Mouse (Mus musculus): Measurements from ENCODE around the gene Cep131. TPM values are rescaled to one million over a fixed set of nuclear protein-coding genes. Genes with fewer than 3 reads are reported as not detected.

Cep131 gene
- total and polyA plus RNA-seq, 2 experiments = 1.9 to 2.3 TPM

- H3K27ac ChIP-seq (replicated peaks; ENCODE audit: insufficient read depth, low read depth, low read length) = no peak overlapping the region
- H3K36me3 ChIP-seq (ENCODE audit: control insufficient read depth, insufficient read depth, low read length) = no peaks in the 10 kb centered on the region
- no peaks in the 10 kb centered on the region for H3K27me3 ChIP-seq (ENCODE audit: control insufficient read depth, insufficient read depth, low read length)
- no peaks in the 10 kb centered on the region for H3K79me2 ChIP-seq (ENCODE audit: control insufficient read depth, insufficient read depth, low read length)
- no peak for TF ChIP-seq CTCF (IDR thresholded peaks at IDR 0.05; ENCODE audit: low read depth, low read length)
- no peak for TF ChIP-seq POLR2A (IDR thresholded peaks at IDR 0.05; ENCODE audit: extremely low read depth, insufficient read depth, low read length)
- no peak overlapping the region for H3K9ac ChIP-seq (ENCODE audit: low read depth, low read length)
- H3K4me1 ChIP-seq (ENCODE audit: control insufficient read depth, insufficient read depth, low read length) = peaks cover 6% of the 10 kb centered on the region
- no peak for DNase-seq (ENCODE audit: extremely low read depth, low read depth, low spot score)
- H3K4me3 ChIP-seq (ENCODE audit: insufficient read depth, low read depth, low read length) = no peak overlapping the region
- 90% methylated on average over 4 of the region's 4 CpGs for WGBS
Observed at GRCm38 (mm10) chr11:120090661-120091060, 4.0 kb upstream of the Cep131 start.

- no peaks in the 10 kb centered on the region for H3K27me3 ChIP-seq (ENCODE audit: control insufficient read depth, insufficient read depth, low read length)
- H3K9ac ChIP-seq (ENCODE audit: low read depth, low read length) = peak overlapping the region; percentile 93
- peak; percentile 18 for DNase-seq (ENCODE audit: extremely low read depth, low read depth, low spot score)
- H3K36me3 ChIP-seq (ENCODE audit: control insufficient read depth, insufficient read depth, low read length) = no peaks in the 10 kb centered on the region
- H3K79me2 ChIP-seq (ENCODE audit: control insufficient read depth, insufficient read depth, low read length) = no peaks in the 10 kb centered on the region
- TF ChIP-seq POLR2A (IDR thresholded peaks at IDR 0.05; ENCODE audit: extremely low read depth, insufficient read depth, low read length) (no peak), CTCF (IDR thresholded peaks at IDR 0.05; ENCODE audit: low read depth, low read length) (no peak)
- H3K4me3 ChIP-seq (ENCODE audit: insufficient read depth, low read depth, low read length) = peak overlapping the region; percentile 87
- peaks cover 6% of the 10 kb centered on the region for H3K4me1 ChIP-seq (ENCODE audit: control insufficient read depth, insufficient read depth, low read length)
- WGBS = 1% methylated on average over 25 of the region's 25 CpGs
- no peak overlapping the region for H3K27ac ChIP-seq (replicated peaks; ENCODE audit: insufficient read depth, low read depth, low read length)
Observed at GRCm38 (mm10) chr11:120085891-120086627, 568 bp downstream of the Cep131 start.

DNA sequence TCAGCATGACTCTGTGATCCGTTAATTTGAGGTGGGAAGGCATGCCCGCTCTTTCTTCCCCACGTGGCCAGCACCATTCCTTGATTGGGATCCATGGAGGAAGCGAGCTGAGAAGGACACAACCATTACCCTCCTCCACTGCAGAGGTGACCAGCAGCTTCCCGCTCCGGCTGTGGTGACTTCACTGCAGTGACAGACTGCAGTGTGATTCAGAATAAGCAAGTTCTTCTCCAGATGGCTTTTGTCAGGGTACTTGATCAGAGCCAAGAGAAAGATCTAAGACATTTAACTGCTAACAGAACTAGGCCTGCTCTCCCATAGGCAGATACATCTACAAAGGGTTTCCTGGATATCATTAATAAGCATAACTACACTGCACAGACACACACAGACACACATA, 6.3 kb downstream of the Cep131 start:
- Histone ChIP-seq H3K27me3 (ENCODE audit: control insufficient read depth, insufficient read depth, low read length) (no peaks in the 10 kb centered on the region), H3K79me2 (ENCODE audit: control insufficient read depth, insufficient read depth, low read length) (no peaks in the 10 kb centered on the region), H3K4me1 (ENCODE audit: control insufficient read depth, insufficient read depth, low read length) (no peaks in the 10 kb centered on the region), H3K4me3 (ENCODE audit: insufficient read depth, low read depth, low read length) (no peak overlapping the region), H3K36me3 (ENCODE audit: control insufficient read depth, insufficient read depth, low read length) (no peaks in the 10 kb centered on the region; the same call in 1 of the 2 replicates), H3K9ac (ENCODE audit: low read depth, low read length) (no peak overlapping the region), H3K27ac (replicated peaks; ENCODE audit: insufficient read depth, low read depth, low read length) (no peak overlapping the region)
- DNase-seq (ENCODE audit: extremely low read depth, low read depth, low spot score) = no peak
- WGBS = 95% methylated on average over 6 of the region's 6 CpGs
- TF ChIP-seq POLR2A (IDR thresholded peaks at IDR 0.05; ENCODE audit: extremely low read depth, insufficient read depth, low read length) = no peak
- no peak for TF ChIP-seq CTCF (IDR thresholded peaks at IDR 0.05; ENCODE audit: low read depth, low read length)

DNA sequence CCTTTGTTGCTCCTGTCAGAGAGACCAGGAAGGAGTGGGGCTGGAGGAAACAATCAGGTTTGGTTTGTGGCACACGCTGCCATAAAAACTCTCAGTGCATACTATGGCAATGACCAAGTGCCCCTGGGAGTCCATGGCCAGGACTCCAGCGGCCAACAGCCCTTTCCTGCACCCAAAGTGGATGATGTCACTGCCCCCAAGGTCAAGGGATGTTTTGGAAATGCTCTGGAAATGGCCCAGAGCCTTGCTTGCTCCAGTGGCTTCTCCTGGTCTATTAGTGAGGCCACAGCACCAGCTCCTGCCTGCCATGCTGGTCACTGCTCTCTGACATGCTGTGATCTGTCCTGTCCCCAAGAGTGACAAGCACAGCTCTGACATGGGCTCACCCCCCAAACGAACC, 10.4 kb downstream of the Cep131 start:
- 72% methylated on average over 3 of the region's 3 CpGs for WGBS
- Histone ChIP-seq H3K9ac (ENCODE audit: low read depth, low read length) (no peak overlapping the region; the same call in 1 of the 2 replicates), H3K4me1 (ENCODE audit: control insufficient read depth, insufficient read depth, low read length) (no peaks in the 10 kb centered on the region), H3K27ac (replicated peaks; ENCODE audit: insufficient read depth, low read depth, low read length) (no peak overlapping the region), H3K4me3 (ENCODE audit: insufficient read depth, low read depth, low read length) (no peak overlapping the region), H3K36me3 (ENCODE audit: control insufficient read depth, insufficient read depth, low read length) (no peaks in the 10 kb centered on the region; the same call in 1 of the 2 replicates), H3K27me3 (ENCODE audit: control insufficient read depth, insufficient read depth, low read length) (no peaks in the 10 kb centered on the region), H3K79me2 (ENCODE audit: control insufficient read depth, insufficient read depth, low read length) (no peaks in the 10 kb centered on the region)
- DNase-seq (ENCODE audit: extremely low read depth, low read depth, low spot score) = peak; percentile 21
- TF ChIP-seq CTCF (IDR thresholded peaks at IDR 0.05; ENCODE audit: low read depth, low read length) = no peak
- TF ChIP-seq POLR2A (IDR thresholded peaks at IDR 0.05; ENCODE audit: extremely low read depth, insufficient read depth, low read length) = no peak

DNA sequence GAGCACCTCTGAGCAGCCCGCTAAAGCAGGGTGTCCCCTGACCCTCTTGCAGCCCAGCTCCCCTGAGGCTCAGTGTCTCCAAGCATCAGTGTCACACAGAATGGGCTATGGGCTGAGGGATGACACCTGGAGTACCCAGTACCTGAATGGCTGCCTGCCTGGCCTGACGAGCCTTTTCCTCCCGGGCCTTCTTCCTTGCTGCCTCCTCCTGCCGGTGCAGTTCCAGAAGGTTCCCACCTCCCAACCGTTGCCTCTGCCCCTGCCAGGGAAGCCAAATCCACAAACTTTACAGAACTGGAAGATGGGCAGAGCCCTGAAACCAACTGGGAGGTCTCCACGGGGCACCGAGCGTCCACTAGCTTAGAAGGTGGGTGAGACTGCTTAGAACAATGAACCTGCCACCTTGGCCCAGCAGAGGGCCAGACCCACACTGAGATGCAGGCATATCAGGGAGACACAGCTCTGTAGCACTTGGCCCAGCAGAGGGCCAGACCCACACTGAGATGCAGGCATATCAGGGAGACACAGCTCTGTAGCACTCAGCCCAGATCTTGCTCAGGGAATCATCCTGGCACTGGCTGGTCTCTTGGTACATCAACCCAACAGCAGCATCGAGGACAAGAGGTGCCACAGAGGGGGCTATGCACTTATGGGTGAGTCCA, 13.5 kb downstream of the Cep131 start:
- Histone ChIP-seq H3K4me1 (ENCODE audit: control insufficient read depth, insufficient read depth, low read length) (no peaks in the 10 kb centered on the region), H3K4me3 (ENCODE audit: insufficient read depth, low read depth, low read length) (no peak overlapping the region), H3K27ac (replicated peaks; ENCODE audit: insufficient read depth, low read depth, low read length) (no peak overlapping the region), H3K36me3 (ENCODE audit: control insufficient read depth, insufficient read depth, low read length) (no peaks in the 10 kb centered on the region; the same call in 1 of the 2 replicates), H3K79me2 (ENCODE audit: control insufficient read depth, insufficient read depth, low read length) (no peaks in the 10 kb centered on the region), H3K9ac (ENCODE audit: low read depth, low read length) (no peak overlapping the region), H3K27me3 (ENCODE audit: control insufficient read depth, insufficient read depth, low read length) (no peaks in the 10 kb centered on the region)
- no peak for DNase-seq (ENCODE audit: extremely low read depth, low read depth, low spot score)
- no peak for TF ChIP-seq POLR2A (IDR thresholded peaks at IDR 0.05; ENCODE audit: extremely low read depth, insufficient read depth, low read length)
- TF ChIP-seq CTCF (IDR thresholded peaks at IDR 0.05; ENCODE audit: low read depth, low read length) = no peak
- 97% methylated on average over 9 of the region's 9 CpGs for WGBS

All from liver, adult 2 months (tissue).